46 mouse cellular contexts compared by ENCODE assay signal in the genomic region with DNA sequence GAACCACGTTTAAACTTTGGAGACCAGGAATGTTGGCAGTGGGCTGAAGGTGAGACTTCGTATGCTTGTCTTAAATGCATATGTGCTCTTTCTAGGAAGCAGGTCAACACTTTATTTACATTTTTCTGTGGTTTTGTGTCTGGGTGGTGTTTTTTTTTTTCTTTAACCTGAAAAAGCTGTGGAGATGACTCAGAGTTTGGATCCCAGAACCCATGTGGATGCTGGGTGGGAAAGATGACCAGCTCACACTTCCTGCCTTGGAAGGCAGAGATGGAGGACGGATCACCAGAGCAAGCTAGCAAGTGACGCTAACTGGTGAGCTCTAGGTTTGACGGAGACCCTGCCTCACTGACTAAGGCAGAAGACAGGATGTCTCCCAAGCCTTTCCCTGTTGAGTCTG. TPM values are rescaled to one million over a fixed set of nuclear protein-coding genes. Genes with fewer than 3 reads are reported as not detected.
"Had no signal": no experiment of that assay in that cellular context is flagged by ENCODE, and none has a peak within 500 bp of the region (broad histone marks: within the 10 kb centered on the region; RNA-seq: fewer than 3 reads in every experiment).

No protein-coding gene starts in this region.

- H3K27me3 ChIP-seq: limb, embryonic 12.5 days; limb, embryonic 15.5 days; midbrain, embryonic 13.5 days; midbrain, embryonic 15.5 days; neural tube, embryonic 12.5 days; neural tube, embryonic 13.5 days had no signal

- ATAC-seq: liver, embryonic 12.5 days; liver, postnatal 0 days; lung, postnatal 0 days; midbrain, embryonic 13.5 days; midbrain, embryonic 15.5 days had no signal

- H3K9ac ChIP-seq: limb, embryonic 12.5 days; limb, embryonic 13.5 days; limb, embryonic 15.5 days; liver, embryonic 12.5 days; liver, embryonic 13.5 days; liver, embryonic 14.5 days; liver, embryonic 15.5 days; liver, postnatal 0 days; lung, embryonic 14.5 days; lung, embryonic 15.5 days; midbrain, embryonic 12.5 days; midbrain, embryonic 13.5 days; midbrain, embryonic 15.5 days; neural tube, embryonic 12.5 days; neural tube, embryonic 13.5 days had no signal

- H3K9me3 ChIP-seq: limb, embryonic 10.5 days; limb, embryonic 12.5 days; limb, embryonic 13.5 days; limb, embryonic 15.5 days; liver, embryonic 12.5 days; liver, embryonic 13.5 days; liver, embryonic 15.5 days; lung, embryonic 15.5 days; megakaryocyte, embryonic 14.5 days; midbrain, embryonic 10.5 days; midbrain, embryonic 12.5 days; midbrain, embryonic 13.5 days; midbrain, embryonic 15.5 days; neural tube, embryonic 12.5 days; neural tube, embryonic 13.5 days had no signal

- H3K4me2 ChIP-seq: limb, embryonic 12.5 days; limb, embryonic 13.5 days; limb, embryonic 15.5 days; liver, embryonic 11.5 days; liver, embryonic 12.5 days; liver, embryonic 13.5 days; liver, embryonic 15.5 days; lung, embryonic 14.5 days; lung, embryonic 15.5 days; midbrain, embryonic 12.5 days; midbrain, embryonic 13.5 days; midbrain, embryonic 15.5 days; neural tube, embryonic 12.5 days; neural tube, embryonic 13.5 days had no signal

- DNase-seq: left cerebral cortex, postnatal 4 days; liver; liver, embryonic 13.5 days; liver, postnatal 0 days; lung, adult 18-20 months; lung, adult 2 months; lung, embryonic 14.5 days; lung, postnatal 10 days; lung, postnatal 14 days; lung, postnatal 36 days; lung, postnatal 4 days; midbrain, embryonic 14.5 days had no signal

- H3K4me3 ChIP-seq: limb, embryonic 10.5 days; limb, embryonic 12.5 days; limb, embryonic 13.5 days; limb, embryonic 15.5 days; liver, embryonic 12.5 days; liver, embryonic 13.5 days; liver, embryonic 15.5 days; lung, embryonic 15.5 days; megakaryocyte, embryonic 14.5 days; midbrain, embryonic 10.5 days; midbrain, embryonic 12.5 days; midbrain, embryonic 13.5 days; midbrain, embryonic 15.5 days; myocyte; neural tube, embryonic 12.5 days; neural tube, embryonic 13.5 days had no signal

- H3K27ac ChIP-seq: limb, embryonic 10.5 days; limb, embryonic 12.5 days; limb, embryonic 13.5 days; limb, embryonic 15.5 days; liver, embryonic 12.5 days; liver, embryonic 13.5 days; liver, embryonic 14.5 days; liver, embryonic 15.5 days; lung, embryonic 15.5 days; macrophage; midbrain, embryonic 10.5 days; midbrain, embryonic 12.5 days; midbrain, embryonic 13.5 days; midbrain, embryonic 15.5 days; neural tube, embryonic 12.5 days; neural tube, embryonic 13.5 days had no signal

- H3K4me1 ChIP-seq: limb, embryonic 10.5 days; limb, embryonic 12.5 days; lung, embryonic 15.5 days; midbrain, embryonic 10.5 days; midbrain, embryonic 12.5 days; midbrain, embryonic 13.5 days; midbrain, embryonic 15.5 days; neural tube, embryonic 12.5 days; neural tube, embryonic 13.5 days had no signal

RNA-seq across cellular contexts. Expression of gene B3gnt4, which starts 4.6 kb away (rescaled TPM):
- total RNA-seq: liver, adult 2 months; megakaryocyte, adult 5-6 weeks; monocyte, adult 5-6 weeks had no signal
- polyA plus RNA-seq: liver, adult 2 months; liver, embryonic 12.5 days; liver, embryonic 14.5 days; liver, embryonic 15.5 days; liver, postnatal 0 days; macrophage had no signal

RNA-seq across cellular contexts. Expression of gene Gm49027, which starts 10.4 kb away (rescaled TPM):
- total RNA-seq: liver, adult 2 months; megakaryocyte-erythroid progenitor cell, adult 5-6 weeks; monocyte, adult 5-6 weeks had no signal
- polyA plus RNA-seq: limb, embryonic 10.5 days; limb, embryonic 13.5 days; liver, postnatal 0 days; macrophage; midbrain, embryonic 10.5 days; myocyte had no signal

RNA-seq across cellular contexts. Expression of gene Il31, which starts 25.6 kb away (rescaled TPM):
- total RNA-seq: left cerebral cortex, postnatal 10 days; left cerebral cortex, postnatal 14 days; left cerebral cortex, postnatal 25 days; left cerebral cortex, postnatal 36 days; left cerebral cortex, postnatal 4 days; liver, adult 2 months; megakaryocyte progenitor cell, adult 5-6 weeks; megakaryocyte, adult 5-6 weeks; megakaryocyte-erythroid progenitor cell, adult 5-6 weeks; midbrain, postnatal 0 days; monocyte, adult 5-6 weeks had no signal
- polyA plus RNA-seq: limb, embryonic 10.5 days; limb, embryonic 11.5 days; limb, embryonic 12.5 days; limb, embryonic 13.5 days; limb, embryonic 14.5 days; limb, embryonic 15.5 days; liver, adult 2 months; liver, embryonic 11.5 days; liver, embryonic 12.5 days; liver, embryonic 13.5 days; liver, embryonic 14.5 days; liver, embryonic 16.5 days; liver, postnatal 0 days; lung, adult 2 months; lung, embryonic 14.5 days; lung, embryonic 15.5 days; lung, embryonic 16.5 days; lung, postnatal 0 days; macrophage; midbrain, embryonic 10.5 days; midbrain, embryonic 12.5 days; midbrain, embryonic 13.5 days; midbrain, embryonic 14.5 days; midbrain, embryonic 15.5 days; midbrain, postnatal 0 days; myocyte; neural tube, embryonic 11.5 days; neural tube, embryonic 12.5 days; neural tube, embryonic 13.5 days had no signal

RNA-seq across cellular contexts. Expression of gene Lrrc43, which starts 25.8 kb away (rescaled TPM):
- total RNA-seq: liver, adult 2 months; megakaryocyte progenitor cell, adult 5-6 weeks; megakaryocyte, adult 5-6 weeks; megakaryocyte-erythroid progenitor cell, adult 5-6 weeks had no signal
- polyA plus RNA-seq: limb, embryonic 10.5 days; limb, embryonic 11.5 days; limb, embryonic 12.5 days; limb, embryonic 13.5 days; limb, embryonic 14.5 days; limb, embryonic 15.5 days; liver, adult 2 months; liver, embryonic 11.5 days; liver, embryonic 12.5 days; liver, embryonic 13.5 days; liver, embryonic 14.5 days; liver, embryonic 15.5 days; liver, embryonic 16.5 days; liver, postnatal 0 days; lung, embryonic 14.5 days; macrophage; midbrain, embryonic 10.5 days; myocyte; neural tube, embryonic 11.5 days; neural tube, embryonic 12.5 days had no signal
